Comparison of ENCODE assay signal across 8 mouse cellular contexts in the genomic region with DNA sequence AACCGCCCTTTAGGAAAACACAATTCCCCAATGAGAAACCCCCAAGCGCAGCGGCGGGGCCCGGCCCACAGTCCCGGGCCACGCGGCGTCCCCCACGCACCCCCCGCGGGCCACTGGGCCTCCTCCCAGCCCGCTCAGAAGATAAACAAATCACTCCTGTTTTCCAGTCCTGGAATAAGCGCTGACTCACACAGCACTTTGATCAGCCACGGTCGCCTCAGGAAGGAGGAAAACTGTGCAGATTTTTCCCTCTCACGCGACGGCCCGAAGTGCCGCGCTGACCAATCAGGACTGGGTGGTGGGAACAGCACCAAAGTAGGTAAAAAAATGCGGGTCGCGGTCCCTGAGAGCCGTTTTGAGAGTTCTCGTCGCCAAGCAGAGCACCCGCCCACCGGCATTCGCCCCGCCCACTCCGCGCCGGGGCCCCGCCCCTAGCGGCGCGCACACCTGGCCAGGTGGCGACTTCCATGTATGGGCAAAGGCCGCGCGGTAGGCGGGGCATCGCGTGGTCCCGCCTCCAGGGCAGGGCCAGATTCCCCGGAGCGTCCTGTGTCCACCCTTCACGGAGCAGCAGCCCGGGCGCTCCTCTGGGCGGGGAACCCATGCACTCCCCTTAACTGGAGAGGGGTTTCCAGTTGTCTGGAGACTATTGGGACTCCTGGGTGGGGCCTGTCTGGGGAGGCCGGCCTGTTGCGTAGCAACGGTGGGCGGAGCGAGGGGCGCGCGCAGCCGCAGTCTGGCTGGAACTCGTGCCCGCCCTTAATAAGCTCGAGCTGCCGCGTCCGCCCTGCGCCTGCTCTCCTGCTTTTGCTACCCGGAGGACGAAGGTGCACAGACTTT. TPM values are rescaled to one million over a fixed set of nuclear protein-coding genes. Genes with fewer than 3 reads are reported as not detected.
DNase-seq lines count a peak whose midpoint lies in the region; ATAC-seq and TF ChIP-seq lines count a peak whose summit lies in the region.

Gene Dstn, plus strand, starts transcription at position 561 of the 840 bp plus-strand sequence.

- H3K27ac ChIP-seq in hindbrain, embryonic 14.5 days: peak within 1 kb of the TSS; percentile 94

- DNase-seq in Patski (ENCODE audit: low read depth, low spot score): peak; percentile 73
- DNase-seq in cerebellum, postnatal 14 days: peak; percentile 96 to 98
- DNase-seq in frontal cortex, postnatal 25 days (ENCODE audit: low spot score in 2 of 2): peak; percentile 91 to 93
- peak; percentile 95 for DNase-seq in hindbrain, embryonic 14.5 days (ENCODE audit: low spot score)
- peak; percentile 96 for DNase-seq in layer of hippocampus, postnatal 36 days
- peak; percentile 98 for DNase-seq in lung, postnatal 36 days
- DNase-seq in retina, postnatal 1 day: peak; percentile 97
- DNase-seq in urinary bladder, adult 18-20 months (ENCODE audit: low spot score in 2 of 2): peak; percentile 98 to 100

- peak within 1 kb of the TSS; percentile 76 for H3K4me2 ChIP-seq in hindbrain, embryonic 14.5 days (replicated peaks)

- H3K9me3 ChIP-seq in hindbrain, embryonic 14.5 days (ENCODE audit: control insufficient read depth, low read length): no peaks in the 10 kb centered on the region

- H3K4me1 ChIP-seq in hindbrain, embryonic 14.5 days (replicated peaks; ENCODE audit: control insufficient read depth, insufficient read depth, low read length): peaks cover 36% of the 10 kb centered on the region

- POLR2A ChIA-PET in Patski (lab: Charles Lee): interaction anchor here (1.8 kb wide), 1 partner anchor 26 kb away, joined by 4 read pairs; no protein-coding TSS in a partner anchor

- CTCF ChIA-PET in Patski (lab: Charles Lee): interaction anchor here (0.9 kb wide), 1 partner anchor 26 kb away, joined by 5 read pairs; no protein-coding TSS in a partner anchor

- no peaks in the 10 kb centered on the region for H3K27me3 ChIP-seq in Patski
- no peaks in the 10 kb centered on the region for H3K27me3 ChIP-seq in hindbrain, embryonic 14.5 days (ENCODE audit: control insufficient read depth, insufficient read depth, low read length)

- WGBS in hindbrain, embryonic 14.5 days: under 1% methylated on average over 67 of the region's 71 CpGs

- H3K9ac ChIP-seq in hindbrain, embryonic 14.5 days: peak within 1 kb of the TSS; percentile 88

- H3K36me3 ChIP-seq in hindbrain, embryonic 14.5 days (replicated peaks; ENCODE audit: control insufficient read depth, insufficient read depth): no peaks in the 10 kb centered on the region

- H3K4me3 ChIP-seq in hindbrain, embryonic 14.5 days (replicated peaks; ENCODE audit: low read length): peak within 1 kb of the TSS; percentile 66

- no peak for TF ChIP-seq CTCF in Patski (IDR thresholded peaks at IDR 0.05)

- peak; percentile 92 for ATAC-seq in Patski
- ATAC-seq in hindbrain, embryonic 14.5 days (ENCODE audit: low FRiP score): peak; percentile 96

- in situ Hi-C loops in Patski (cut with MboI; ENCODE audit: low pct_unique_long_range_greater_than_20kb): no loop called here

RNA-seq across cellular contexts. Expression of gene Dstn, which starts in this region (rescaled TPM):
- polyA plus RNA-seq in Patski (2021): 272 TPM
- 461 and 492 TPM in 2 replicates for polyA plus RNA-seq in hindbrain, embryonic 14.5 days (2014; fragmentation: Nextera tagmentation; extraction: Ambion mirVana)
- 100 to 1,000 TPM; 199 to 209 TPM for total RNA-seq in layer of hippocampus, postnatal 36 days (2021)

Comparison
In these comparisons a context has a peak if more than half of its experiments do, and no peak if none do; other contexts are left out.
1. Peak in every context shown above with its lines: DNase-seq, ATAC-seq, H3K4me3 ChIP-seq and H3K27ac ChIP-seq.